Mouse (Mus musculus) cerebellum, adult 2 months (tissue): Measurements from ENCODE around the gene Crybg1.

Experiments
- CTCF ChIP-seq: fragments of 200-500 bp; IDR thresholded peaks from 2 replicates; pipeline ENCODE4 v1.5.1; 2011; ENCODE audit warnings: low read depth, mild to moderate bottlenecking, control low read depth, low read length, moderate library complexity, borderline replicate concordance; ENCODE audit not compliant: insufficient read depth
- POLR2A ChIP-seq: fragments of 200-500 bp; IDR thresholded peaks from 2 replicates; pipeline ENCODE4 v1.6.1; 2011; ENCODE audit warnings: low read length, control low read depth, borderline replicate concordance; ENCODE audit not compliant: insufficient read depth

GRCm38 (mm10) chr10:44118616-44119015, 30.0 kb downstream of the Crybg1 start:
- TF ChIP-seq CTCF (no peak), POLR2A (no peak)
